Mouse (Mus musculus): Measurements from ENCODE around the gene Tfap2e. TPM values are rescaled to one million over a fixed set of nuclear protein-coding genes. Genes with fewer than 3 reads are reported as not detected.
A peak's percentile ranks its signal among the peaks of the same experiment; 100 is the strongest.

Gene Tfap2e
- polyA plus RNA-seq, 1 experiment from 2014 or later = 0.99 TPM

GRCm38 (mm10) chr4:126770831-126771230 lies 34.8 kb upstream of the Tfap2e start:
- ATAC-seq (ENCODE audit: low FRiP score) (no peak), DNase-seq (ENCODE audit: low spot score) (no peak)
- H3K4me1 ChIP-seq (replicated peaks; ENCODE audit: control insufficient read depth, insufficient read depth, low read length) = no peaks in the 10 kb centered on the region
- H3K27me3 ChIP-seq (ENCODE audit: control insufficient read depth, insufficient read depth, low read length) = no peaks in the 10 kb centered on the region
- H3K27ac ChIP-seq (ENCODE audit: low read depth, low read length) = no peak overlapping the region
- H3K4me3 ChIP-seq (ENCODE audit: low read depth, low read length) = no peak overlapping the region
- no peaks in the 10 kb centered on the region for H3K36me3 ChIP-seq (ENCODE audit: control insufficient read depth, insufficient read depth, low read length)
- H3K9ac ChIP-seq (ENCODE audit: low read depth, low read length) = no peak overlapping the region
- no peaks in the 10 kb centered on the region for H3K9me3 ChIP-seq (ENCODE audit: control insufficient read depth, low read length)
- H3K4me2 ChIP-seq (replicated peaks; ENCODE audit: low read depth, low read length) = no peak overlapping the region
- 88% methylated on average over 4 of the region's 4 CpGs for WGBS

DNA sequence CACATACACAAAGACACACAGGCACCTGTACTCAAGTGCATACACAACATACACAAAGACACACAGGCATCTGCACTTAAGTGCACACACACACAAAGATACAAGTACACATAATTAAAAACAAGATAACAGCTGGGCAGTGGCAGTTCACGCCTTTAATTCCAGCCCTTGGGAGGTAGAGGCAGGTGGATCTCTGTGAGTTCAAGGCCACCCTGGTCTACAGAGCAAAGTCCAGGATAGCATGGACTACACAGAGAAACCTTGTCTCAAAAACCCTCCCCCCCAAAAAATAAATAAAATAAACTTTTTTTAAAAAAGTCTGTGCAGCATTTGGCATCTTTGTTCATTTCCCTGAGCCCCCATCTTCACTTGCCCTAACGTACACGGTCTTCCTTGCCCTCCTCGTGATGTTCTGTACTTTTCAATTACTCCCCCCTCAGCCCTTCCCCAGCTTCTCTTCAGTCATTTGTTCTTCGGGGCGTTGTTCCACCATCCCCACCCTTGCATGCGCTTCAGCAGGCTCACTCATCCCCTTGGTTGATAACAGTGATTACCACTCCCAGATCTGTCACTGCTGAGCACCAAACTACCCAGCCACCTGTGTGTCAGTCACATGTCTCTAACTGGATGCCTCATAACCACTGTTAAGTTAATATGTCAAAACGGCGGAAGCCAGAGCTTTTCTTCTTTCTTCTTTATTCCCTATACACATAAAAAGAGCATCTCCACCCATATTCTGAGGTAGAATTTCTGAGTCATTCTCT lies 33.9 kb upstream of the Tfap2e start:
- no peaks in the 10 kb centered on the region for H3K36me3 ChIP-seq (ENCODE audit: control insufficient read depth, insufficient read depth, low read length)
- no peak overlapping the region for H3K27ac ChIP-seq (ENCODE audit: low read depth, low read length)
- WGBS = 96% methylated on average over 9 of the region's 9 CpGs
- H3K4me1 ChIP-seq (replicated peaks; ENCODE audit: control insufficient read depth, insufficient read depth, low read length) = no peaks in the 10 kb centered on the region
- no peak overlapping the region for H3K4me3 ChIP-seq (ENCODE audit: low read depth, low read length)
- no peak overlapping the region for H3K9ac ChIP-seq (ENCODE audit: low read depth, low read length)
- no peaks in the 10 kb centered on the region for H3K27me3 ChIP-seq (ENCODE audit: control insufficient read depth, insufficient read depth, low read length)
- H3K9me3 ChIP-seq (ENCODE audit: control insufficient read depth, low read length) = no peaks in the 10 kb centered on the region
- H3K4me2 ChIP-seq (replicated peaks; ENCODE audit: low read depth, low read length) = no peak overlapping the region
- ATAC-seq (ENCODE audit: low FRiP score) (no peak), DNase-seq (ENCODE audit: low spot score) (no peak)

DNA sequence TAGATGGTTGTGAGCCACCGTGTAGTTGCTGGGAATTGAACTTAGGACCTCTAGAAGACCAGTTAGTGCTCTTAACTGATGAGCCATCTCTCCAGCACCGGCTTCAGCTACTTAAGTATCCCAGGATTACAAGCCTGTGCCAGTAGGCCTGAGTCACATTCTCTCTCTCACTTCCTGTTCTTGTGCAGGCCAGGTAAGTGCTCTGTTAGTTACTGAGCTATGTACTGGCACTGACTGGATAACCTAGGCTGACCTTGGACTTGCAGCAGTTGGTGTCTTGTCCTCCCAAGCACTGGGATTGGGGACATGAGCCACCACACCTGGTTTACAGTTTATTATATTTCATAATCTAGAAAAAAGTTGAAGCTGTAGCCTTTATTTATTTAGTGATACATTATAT lies 27.4 kb upstream of the Tfap2e start:
- WGBS = 82% methylated on average over 2 of the region's 2 CpGs
- H3K36me3 ChIP-seq (ENCODE audit: control insufficient read depth, insufficient read depth, low read length) = no peaks in the 10 kb centered on the region
- DNase-seq (ENCODE audit: low spot score) (no peak), ATAC-seq (ENCODE audit: low FRiP score) (no peak)
- no peak overlapping the region for H3K9ac ChIP-seq (ENCODE audit: low read depth, low read length)
- H3K9me3 ChIP-seq (ENCODE audit: control insufficient read depth, low read length) = no peaks in the 10 kb centered on the region
- H3K4me1 ChIP-seq (replicated peaks; ENCODE audit: control insufficient read depth, insufficient read depth, low read length) = no peaks in the 10 kb centered on the region
- H3K4me2 ChIP-seq (replicated peaks; ENCODE audit: low read depth, low read length) = no peak overlapping the region
- H3K4me3 ChIP-seq (ENCODE audit: low read depth, low read length) = no peak overlapping the region
- H3K27ac ChIP-seq (ENCODE audit: low read depth, low read length) = no peak overlapping the region
- H3K27me3 ChIP-seq (ENCODE audit: control insufficient read depth, insufficient read depth, low read length) = no peaks in the 10 kb centered on the region

- ATAC-seq (ENCODE audit: low FRiP score) = no peak
Measured at GRCm38 (mm10) chr4:126762586-126763359, 26.7 kb upstream of the Tfap2e start.

DNA sequence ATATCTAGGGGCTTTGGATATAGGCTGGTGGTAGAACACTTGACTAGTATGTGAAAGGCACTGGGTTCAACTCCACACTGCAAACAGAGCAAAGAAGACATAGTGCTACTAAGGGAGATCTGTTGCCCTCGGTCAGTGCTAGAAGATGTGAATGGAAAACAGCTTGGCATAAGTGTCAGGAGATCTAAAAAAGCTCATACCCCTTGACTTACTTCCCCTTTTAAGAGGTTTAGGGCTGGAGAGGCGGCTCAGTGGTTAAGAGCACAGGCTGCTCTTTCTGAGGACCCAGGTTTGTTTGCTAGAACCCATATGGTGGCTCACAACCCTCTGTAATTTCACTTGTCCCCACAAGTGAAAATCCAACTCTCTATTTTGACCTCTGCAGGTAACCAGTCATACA lies 23.4 kb upstream of the Tfap2e start:
- no peak overlapping the region for H3K4me2 ChIP-seq (replicated peaks; ENCODE audit: low read depth, low read length)
- WGBS = 85% methylated on average over 2 of the region's 2 CpGs
- no peaks in the 10 kb centered on the region for H3K27me3 ChIP-seq (ENCODE audit: control insufficient read depth, insufficient read depth, low read length)
- no peaks in the 10 kb centered on the region for H3K9me3 ChIP-seq (ENCODE audit: control insufficient read depth, low read length)
- H3K4me1 ChIP-seq (replicated peaks; ENCODE audit: control insufficient read depth, insufficient read depth, low read length) = 0 out of 2 replicates have a peak, but pooled peaks cover 3% of the 10 kb centered on the region
- H3K9ac ChIP-seq (ENCODE audit: low read depth, low read length) = no peak overlapping the region
- H3K4me3 ChIP-seq (ENCODE audit: low read depth, low read length) = no peak overlapping the region
- no peak for DNase-seq (ENCODE audit: low spot score)
- ATAC-seq (ENCODE audit: low FRiP score) = no peak
- no peaks in the 10 kb centered on the region for H3K36me3 ChIP-seq (ENCODE audit: control insufficient read depth, insufficient read depth, low read length)
- no peak overlapping the region for H3K27ac ChIP-seq (ENCODE audit: low read depth, low read length)

More at GRCm38 (mm10) chr4:126762586-126763359, 26.7 kb upstream of the Tfap2e start:
- no peak overlapping the region for H3K4me2 ChIP-seq (replicated peaks; ENCODE audit: low read depth, low read length)
- H3K27me3 ChIP-seq (ENCODE audit: control insufficient read depth, insufficient read depth, low read length) = no peaks in the 10 kb centered on the region
- DNase-seq (ENCODE audit: low spot score) = no peak
- H3K9ac ChIP-seq (ENCODE audit: low read depth, low read length) = no peak overlapping the region
- 78% methylated on average over 11 of the region's 11 CpGs for WGBS
- H3K27ac ChIP-seq (ENCODE audit: low read depth, low read length) = no peak overlapping the region
- no peaks in the 10 kb centered on the region for H3K4me1 ChIP-seq (replicated peaks; ENCODE audit: control insufficient read depth, insufficient read depth, low read length)
- H3K36me3 ChIP-seq (ENCODE audit: control insufficient read depth, insufficient read depth, low read length) = no peaks in the 10 kb centered on the region
- no peak overlapping the region for H3K4me3 ChIP-seq (ENCODE audit: low read depth, low read length)
- no peaks in the 10 kb centered on the region for H3K9me3 ChIP-seq (ENCODE audit: control insufficient read depth, low read length)

GRCm38 (mm10) chr4:126758299-126758698 lies 22.3 kb upstream of the Tfap2e start:
- no peak overlapping the region for H3K4me2 ChIP-seq (replicated peaks; ENCODE audit: low read depth, low read length)
- ATAC-seq (ENCODE audit: low FRiP score) = no peak
- no peaks in the 10 kb centered on the region for H3K36me3 ChIP-seq (ENCODE audit: control insufficient read depth, insufficient read depth, low read length)
- H3K27me3 ChIP-seq (ENCODE audit: control insufficient read depth, insufficient read depth, low read length) = no peaks in the 10 kb centered on the region
- H3K9ac ChIP-seq (ENCODE audit: low read depth, low read length) = no peak overlapping the region
- 0 out of 2 replicates have a peak, but pooled peaks cover 3% of the 10 kb centered on the region for H3K4me1 ChIP-seq (replicated peaks; ENCODE audit: control insufficient read depth, insufficient read depth, low read length)
- H3K27ac ChIP-seq (ENCODE audit: low read depth, low read length) = no peak overlapping the region
- DNase-seq (ENCODE audit: low spot score) = no peak
- WGBS = 88% methylated on average over 5 of the region's 5 CpGs
- no peaks in the 10 kb centered on the region for H3K9me3 ChIP-seq (ENCODE audit: control insufficient read depth, low read length)
- H3K4me3 ChIP-seq (ENCODE audit: low read depth, low read length) = no peak overlapping the region

DNA sequence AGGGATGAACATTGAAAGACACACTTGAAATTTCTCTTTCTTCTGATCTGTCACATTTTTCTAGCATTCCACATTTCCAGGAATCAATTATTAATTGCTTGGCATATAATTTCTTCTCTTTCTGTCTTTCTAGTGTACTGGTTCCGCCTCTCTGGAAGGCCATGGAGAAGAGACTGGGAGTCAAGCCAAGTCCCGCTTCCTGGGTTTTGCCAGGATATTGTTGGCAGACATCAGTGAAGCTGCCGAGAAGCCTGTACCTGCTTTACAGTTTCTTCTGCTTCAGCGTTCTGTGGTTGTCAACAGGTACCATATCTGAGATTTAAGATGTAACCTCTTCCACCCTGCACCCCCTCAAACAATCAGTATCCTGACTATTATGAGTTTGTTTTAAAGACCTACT lies 20.7 kb upstream of the Tfap2e start:
- no peak for DNase-seq (ENCODE audit: low spot score)
- 92% methylated on average over 4 of the region's 4 CpGs for WGBS
- no peaks in the 10 kb centered on the region for H3K27me3 ChIP-seq (ENCODE audit: control insufficient read depth, insufficient read depth, low read length)
- no peak overlapping the region for H3K4me3 ChIP-seq (ENCODE audit: low read depth, low read length)
- H3K36me3 ChIP-seq (ENCODE audit: control insufficient read depth, insufficient read depth, low read length) = no peaks in the 10 kb centered on the region
- H3K4me2 ChIP-seq (replicated peaks; ENCODE audit: low read depth, low read length) = no peak overlapping the region
- ATAC-seq (ENCODE audit: low FRiP score) = no peak
- H3K9me3 ChIP-seq (ENCODE audit: control insufficient read depth, low read length) = no peaks in the 10 kb centered on the region
- peaks cover 6% of the 10 kb centered on the region; the same call in 1 of the 2 replicates for H3K4me1 ChIP-seq (replicated peaks; ENCODE audit: control insufficient read depth, insufficient read depth, low read length)
- no peak overlapping the region for H3K27ac ChIP-seq (ENCODE audit: low read depth, low read length)
- no peak overlapping the region for H3K9ac ChIP-seq (ENCODE audit: low read depth, low read length)

GRCm38 (mm10) chr4:126754736-126755374 lies 18.8 kb upstream of the Tfap2e start:
- Histone ChIP-seq H3K36me3 (ENCODE audit: control insufficient read depth, insufficient read depth, low read length) (no peaks in the 10 kb centered on the region), H3K4me2 (replicated peaks; ENCODE audit: low read depth, low read length) (peak overlapping the region; percentile 94; the same call in 1 of the 2 replicates), H3K27ac (ENCODE audit: low read depth, low read length) (no peak overlapping the region), H3K27me3 (ENCODE audit: control insufficient read depth, insufficient read depth, low read length) (no peaks in the 10 kb centered on the region), H3K9ac (ENCODE audit: low read depth, low read length) (no peak overlapping the region), H3K4me1 (replicated peaks; ENCODE audit: control insufficient read depth, insufficient read depth, low read length) (peaks cover 9% of the 10 kb centered on the region; the same call in 1 of the 2 replicates), H3K4me3 (ENCODE audit: low read depth, low read length) (peak overlapping the region; percentile 66), H3K9me3 (ENCODE audit: control insufficient read depth, low read length) (no peaks in the 10 kb centered on the region)
- ATAC-seq (ENCODE audit: low FRiP score) = no peak
- DNase-seq (ENCODE audit: low spot score) = no peak
- 62% methylated on average over 12 of the region's 12 CpGs for WGBS
